Mouse (Mus musculus): Measurements from ENCODE around the gene Gadd45b. TPM values are rescaled to one million over a fixed set of nuclear protein-coding genes. Genes with fewer than 3 reads are reported as not detected.

Gene Gadd45b
- polyA plus RNA-seq, 1 experiment: 29.7 TPM

DNA sequence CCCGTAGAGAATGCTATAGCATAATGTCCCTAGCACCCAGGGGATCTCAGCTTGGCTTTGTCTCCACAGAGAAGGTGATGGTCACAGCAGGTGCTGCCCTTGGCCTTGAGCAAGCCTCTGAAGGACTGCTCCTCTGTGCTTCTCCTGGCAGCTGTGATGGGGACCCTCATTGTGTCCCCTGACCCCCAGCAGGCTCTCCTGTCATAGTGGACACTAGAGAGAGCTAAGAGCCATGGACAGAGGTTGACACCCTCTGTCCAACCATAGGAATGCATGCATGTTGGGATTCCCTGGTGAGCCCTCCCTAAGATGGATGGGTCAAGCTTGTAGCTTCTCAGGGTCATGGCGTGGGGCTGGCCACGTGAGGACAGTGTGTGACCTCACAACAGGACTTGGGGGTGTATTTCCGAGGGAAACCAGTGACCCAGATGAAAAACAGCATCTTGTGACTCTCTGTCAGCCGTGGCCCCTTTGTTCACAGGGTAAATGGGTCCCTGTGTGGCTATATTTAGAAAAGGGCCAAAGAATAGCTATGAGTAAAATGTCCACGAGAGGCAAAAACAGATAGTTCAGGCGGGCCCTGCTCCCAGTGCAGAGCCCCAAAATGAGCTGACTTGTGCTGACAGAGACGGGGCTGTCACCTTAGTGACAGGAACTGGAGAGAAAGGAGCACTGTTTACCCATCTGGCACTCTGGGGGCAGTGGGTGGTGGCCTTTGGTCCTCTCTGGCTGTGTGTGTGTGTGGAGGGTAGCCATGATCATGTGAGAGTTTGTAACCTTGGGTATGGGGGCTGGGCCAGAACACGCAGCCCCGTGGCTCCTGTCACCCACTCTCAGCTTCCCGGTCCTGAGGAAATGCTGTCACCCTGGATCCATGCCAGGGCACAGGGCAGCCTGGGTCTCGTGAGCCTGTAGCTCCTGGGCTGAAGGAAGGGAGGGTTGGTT is 33.4 kb downstream of the Gadd45b start:
- WGBS: 52% methylated on average over 12 of the region's 12 CpGs
- peaks cover 22% of the 10 kb centered on the region for H3K4me1 ChIP-seq (ENCODE audit: control insufficient read depth, insufficient read depth, insufficient read length, low read length)
- no peak for TF ChIP-seq POLR2A (IDR thresholded peaks at IDR 0.05; ENCODE audit: low read depth, low read length)
- TF ChIP-seq CTCF (IDR thresholded peaks at IDR 0.05; ENCODE audit: extremely low read depth, insufficient read length, insufficient replicate concordance, low read depth, low read length): no peak
- no peaks in the 10 kb centered on the region for H3K27me3 ChIP-seq (ENCODE audit: control insufficient read depth, insufficient read depth, low read length)
- H3K4me3 ChIP-seq (ENCODE audit: low read depth, low read length): no peak overlapping the region
- no peaks in the 10 kb centered on the region for H3K36me3 ChIP-seq (ENCODE audit: control insufficient read depth, insufficient read depth, low read length)
- peak overlapping the region; percentile 23 for H3K27ac ChIP-seq (ENCODE audit: insufficient read depth, low read depth, low read length)

DNA sequence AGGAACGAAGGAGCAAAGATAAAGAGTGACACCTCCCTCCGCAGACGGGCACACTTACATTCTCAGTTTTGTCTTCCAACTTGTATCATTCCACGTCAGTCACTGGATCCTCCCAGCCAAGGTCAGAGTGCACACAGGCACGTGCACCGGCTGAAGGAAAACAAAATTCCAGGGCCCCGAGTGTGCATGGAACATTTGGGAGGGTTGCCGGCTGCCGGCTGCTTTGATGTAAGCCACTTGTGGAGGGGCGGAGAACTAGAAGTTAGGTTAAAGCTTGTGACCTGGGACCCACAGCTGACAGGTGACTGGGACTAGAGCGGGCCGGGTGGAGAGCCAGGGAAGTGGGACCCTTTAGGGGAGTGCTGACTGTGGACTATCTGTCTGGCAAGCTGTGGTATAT is 36.4 kb downstream of the Gadd45b start:
- TF ChIP-seq CTCF (IDR thresholded peaks at IDR 0.05; ENCODE audit: extremely low read depth, insufficient read length, insufficient replicate concordance, low read depth, low read length) (no peak), POLR2A (IDR thresholded peaks at IDR 0.05; ENCODE audit: low read depth, low read length) (no peak)
- Histone ChIP-seq H3K4me3 (ENCODE audit: low read depth, low read length) (no peak overlapping the region), H3K36me3 (ENCODE audit: control insufficient read depth, insufficient read depth, low read length) (no peaks in the 10 kb centered on the region), H3K27ac (ENCODE audit: insufficient read depth, low read depth, low read length) (no peak overlapping the region), H3K4me1 (ENCODE audit: control insufficient read depth, insufficient read depth, insufficient read length, low read length) (peaks cover 25% of the 10 kb centered on the region), H3K27me3 (ENCODE audit: control insufficient read depth, insufficient read depth, low read length) (no peaks in the 10 kb centered on the region)
- 22% methylated on average over 12 of the region's 12 CpGs for WGBS

DNA sequence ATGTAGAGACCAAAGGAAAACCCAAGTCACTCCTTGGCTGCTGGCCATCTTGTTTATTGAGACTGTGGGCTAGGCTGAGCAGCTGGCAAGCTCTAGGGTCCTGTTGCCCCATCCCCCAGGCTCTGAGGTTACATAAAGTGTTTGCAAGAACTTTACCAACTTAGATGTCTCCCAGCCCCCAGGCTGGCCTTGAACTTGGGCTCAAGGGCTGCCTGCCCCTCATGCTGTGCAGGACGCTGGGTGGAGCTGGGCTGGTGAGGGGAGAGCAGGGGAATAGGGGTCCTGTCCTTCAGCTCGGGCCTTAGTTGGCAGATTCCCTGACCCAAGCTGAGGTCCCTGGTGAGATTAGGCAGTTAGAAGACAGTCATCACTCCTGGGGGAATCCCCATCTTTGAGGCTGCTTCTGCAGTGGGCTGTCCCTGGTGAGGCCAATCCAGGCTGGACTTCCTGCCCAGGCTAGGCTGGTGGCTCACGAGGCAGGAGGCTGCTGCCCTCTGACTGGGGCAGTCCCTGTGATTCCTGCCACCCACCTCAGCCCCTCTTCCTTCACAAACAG is 37.3 kb downstream of the Gadd45b start:
- Histone ChIP-seq H3K27me3 (ENCODE audit: control insufficient read depth, insufficient read depth, low read length) (no peaks in the 10 kb centered on the region), H3K4me1 (ENCODE audit: control insufficient read depth, insufficient read depth, insufficient read length, low read length) (peaks cover 33% of the 10 kb centered on the region), H3K36me3 (ENCODE audit: control insufficient read depth, insufficient read depth, low read length) (no peaks in the 10 kb centered on the region), H3K4me3 (ENCODE audit: low read depth, low read length) (no peak overlapping the region), H3K27ac (ENCODE audit: insufficient read depth, low read depth, low read length) (no peak overlapping the region)
- TF ChIP-seq POLR2A (IDR thresholded peaks at IDR 0.05; ENCODE audit: low read depth, low read length) (no peak), CTCF (IDR thresholded peaks at IDR 0.05; ENCODE audit: extremely low read depth, insufficient read length, insufficient replicate concordance, low read depth, low read length) (no peak)
- 51% methylated on average over 3 of the region's 3 CpGs for WGBS

DNA sequence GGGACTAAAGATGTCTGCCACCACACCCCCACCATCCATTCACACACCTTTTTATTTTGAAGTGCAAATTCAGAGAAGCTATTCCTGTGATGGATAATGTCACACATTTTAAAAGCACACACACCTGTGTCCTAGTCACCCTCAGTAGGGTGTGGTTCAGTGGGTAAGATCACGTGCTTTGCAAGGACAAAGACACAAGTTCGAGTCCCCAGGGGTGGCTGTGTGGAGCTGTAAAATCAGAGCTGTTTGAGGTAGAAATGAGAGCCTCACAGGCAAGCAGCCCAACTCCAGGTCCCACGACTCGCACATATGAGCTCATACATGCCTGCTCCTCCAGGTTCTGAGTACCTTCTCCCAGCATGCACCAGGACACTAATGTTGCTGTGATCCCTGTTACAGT is 38.2 kb downstream of the Gadd45b start:
- TF ChIP-seq CTCF (IDR thresholded peaks at IDR 0.05; ENCODE audit: extremely low read depth, insufficient read length, insufficient replicate concordance, low read depth, low read length): no peak
- no peak for TF ChIP-seq POLR2A (IDR thresholded peaks at IDR 0.05; ENCODE audit: low read depth, low read length)
- no peaks in the 10 kb centered on the region for H3K36me3 ChIP-seq (ENCODE audit: control insufficient read depth, insufficient read depth, low read length)
- H3K27me3 ChIP-seq (ENCODE audit: control insufficient read depth, insufficient read depth, low read length): no peaks in the 10 kb centered on the region
- H3K27ac ChIP-seq (ENCODE audit: insufficient read depth, low read depth, low read length): no peak overlapping the region
- H3K4me3 ChIP-seq (ENCODE audit: low read depth, low read length): no peak overlapping the region
- WGBS: 80% methylated on average over 4 of the region's 4 CpGs
- H3K4me1 ChIP-seq (ENCODE audit: control insufficient read depth, insufficient read depth, insufficient read length, low read length): peaks cover 37% of the 10 kb centered on the region

DNA sequence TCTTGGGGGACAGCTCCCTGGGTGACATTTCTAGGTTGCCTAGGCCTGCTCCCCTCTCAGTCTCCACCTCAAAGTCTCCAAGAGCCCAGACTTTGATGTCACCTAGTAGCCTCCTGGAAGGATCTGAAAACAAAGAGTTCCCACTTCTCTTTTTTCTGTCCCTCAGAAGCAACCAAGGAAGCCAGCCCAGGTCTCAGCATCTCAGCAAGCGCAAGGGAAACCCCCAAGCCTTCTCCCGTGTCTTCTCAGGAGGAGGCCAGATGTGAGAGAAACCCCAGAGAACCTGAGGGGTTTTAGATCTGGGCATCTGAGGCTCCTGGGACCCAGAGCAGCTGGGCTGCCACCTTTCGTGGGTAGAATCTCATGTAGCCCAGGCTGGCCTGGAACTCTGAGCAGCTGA is 39.4 kb downstream of the Gadd45b start:
- Histone ChIP-seq H3K27ac (ENCODE audit: insufficient read depth, low read depth, low read length) (no peak overlapping the region), H3K36me3 (ENCODE audit: control insufficient read depth, insufficient read depth, low read length) (no peaks in the 10 kb centered on the region), H3K4me3 (ENCODE audit: low read depth, low read length) (no peak overlapping the region), H3K27me3 (ENCODE audit: control insufficient read depth, insufficient read depth, low read length) (no peaks in the 10 kb centered on the region), H3K4me1 (ENCODE audit: control insufficient read depth, insufficient read depth, insufficient read length, low read length) (peaks cover 31% of the 10 kb centered on the region)
- WGBS: 96% methylated on average over 3 of the region's 3 CpGs
- TF ChIP-seq CTCF (IDR thresholded peaks at IDR 0.05; ENCODE audit: extremely low read depth, insufficient read length, insufficient replicate concordance, low read depth, low read length) (no peak), POLR2A (IDR thresholded peaks at IDR 0.05; ENCODE audit: low read depth, low read length) (no peak)

DNA sequence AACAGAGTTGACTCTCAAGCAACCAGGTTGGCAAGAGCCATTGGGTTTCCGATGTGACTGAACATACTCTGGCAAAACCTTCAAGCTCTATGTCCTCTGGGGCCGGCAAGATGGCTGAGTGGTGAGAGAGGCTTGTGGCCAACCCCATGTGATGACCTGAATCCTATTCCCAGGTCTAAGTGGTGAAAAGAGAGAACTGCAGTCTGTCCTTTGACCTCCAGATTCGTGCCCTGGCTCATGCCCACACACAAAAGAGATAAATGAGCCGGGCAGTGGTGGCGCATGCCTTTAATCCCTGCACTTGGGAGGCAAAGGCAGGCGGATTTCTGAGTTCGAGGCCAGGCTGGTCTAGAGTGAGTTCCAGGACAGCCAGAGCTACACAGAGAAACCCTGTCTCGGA is 40.3 kb downstream of the Gadd45b start:
- H3K4me1 ChIP-seq (ENCODE audit: control insufficient read depth, insufficient read depth, insufficient read length, low read length): peaks cover 33% of the 10 kb centered on the region
- H3K27ac ChIP-seq (ENCODE audit: insufficient read depth, low read depth, low read length): no peak overlapping the region
- H3K27me3 ChIP-seq (ENCODE audit: control insufficient read depth, insufficient read depth, low read length): no peaks in the 10 kb centered on the region
- WGBS: 67% methylated on average over 8 of the region's 8 CpGs
- H3K4me3 ChIP-seq (ENCODE audit: low read depth, low read length): no peak overlapping the region
- TF ChIP-seq CTCF (IDR thresholded peaks at IDR 0.05; ENCODE audit: extremely low read depth, insufficient read length, insufficient replicate concordance, low read depth, low read length) (no peak), POLR2A (IDR thresholded peaks at IDR 0.05; ENCODE audit: low read depth, low read length) (no peak)
- H3K36me3 ChIP-seq (ENCODE audit: control insufficient read depth, insufficient read depth, low read length): no peaks in the 10 kb centered on the region

DNA sequence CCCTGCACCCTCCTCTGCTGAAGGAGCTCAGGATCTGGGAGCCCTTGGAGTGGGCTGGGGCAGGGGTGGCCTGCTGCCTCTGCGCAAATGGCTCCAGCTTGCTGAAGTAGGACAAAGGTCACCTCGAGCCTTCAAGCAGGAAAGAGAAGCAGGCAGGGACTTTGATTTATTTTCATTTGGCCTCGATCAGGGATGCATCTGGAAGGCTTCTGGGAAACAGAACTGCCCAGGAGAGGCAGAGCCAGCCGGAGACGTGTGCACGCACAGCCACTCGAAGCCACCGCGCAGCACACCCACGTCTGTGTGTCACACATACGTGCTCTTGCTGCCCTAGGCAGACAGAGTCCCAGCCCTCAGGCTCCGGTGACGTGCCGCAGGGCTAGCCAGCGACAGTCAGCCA is 41.7 kb downstream of the Gadd45b start:
- no peak for TF ChIP-seq CTCF (IDR thresholded peaks at IDR 0.05; ENCODE audit: extremely low read depth, insufficient read length, insufficient replicate concordance, low read depth, low read length)
- TF ChIP-seq POLR2A (IDR thresholded peaks at IDR 0.05; ENCODE audit: low read depth, low read length): no peak; the same call in 1 of the 2 replicates
- Histone ChIP-seq H3K36me3 (ENCODE audit: control insufficient read depth, insufficient read depth, low read length) (no peaks in the 10 kb centered on the region), H3K27me3 (ENCODE audit: control insufficient read depth, insufficient read depth, low read length) (no peaks in the 10 kb centered on the region), H3K27ac (ENCODE audit: insufficient read depth, low read depth, low read length) (peak overlapping the region; percentile 66), H3K4me3 (ENCODE audit: low read depth, low read length) (no peak overlapping the region), H3K4me1 (ENCODE audit: control insufficient read depth, insufficient read depth, insufficient read length, low read length) (peaks cover 32% of the 10 kb centered on the region)
- 16% methylated on average over 15 of the region's 15 CpGs for WGBS

Measured in small intestine, adult 2 months (tissue).